ENCODE assay signal across 9 mouse cellular contexts in the genomic region with DNA sequence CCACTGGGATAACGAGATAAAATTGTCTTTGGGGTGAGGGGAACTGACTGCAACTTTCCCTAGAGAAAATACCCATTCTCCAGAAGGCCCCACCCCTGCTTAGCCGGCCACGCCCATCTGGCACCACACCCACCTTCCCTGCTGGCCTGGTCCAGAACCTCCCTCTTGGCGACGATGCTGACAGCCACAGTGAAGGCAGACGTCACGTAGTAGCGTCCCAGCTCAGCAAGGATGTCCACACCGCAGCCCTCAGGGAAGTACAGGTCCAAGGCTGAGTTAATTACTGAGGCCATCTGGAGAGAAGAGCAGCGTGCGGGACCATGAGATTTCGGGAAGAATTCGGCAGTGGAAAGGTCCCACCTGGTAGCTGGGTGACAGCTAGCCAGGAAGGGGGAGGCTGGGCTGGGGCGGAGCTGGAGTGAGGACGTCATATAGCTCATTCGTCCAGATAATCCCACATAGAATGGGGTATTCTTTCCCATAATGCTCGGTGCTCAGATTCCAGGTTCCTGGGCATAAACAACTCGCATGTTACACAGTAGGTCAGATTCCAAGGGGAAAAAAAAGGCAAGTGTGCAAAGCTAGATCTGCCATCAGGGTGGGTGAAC. TPM values are rescaled to one million over a fixed set of nuclear protein-coding genes. Genes with fewer than 3 reads are reported as not detected.
DNase-seq lines count a peak whose midpoint lies in the region; ATAC-seq lines count a peak whose summit lies in the region.
"Had no signal": no experiment of that assay in that cellular context is flagged by ENCODE, and none has a peak within 500 bp of the region (broad histone marks: within the 10 kb centered on the region; RNA-seq: fewer than 3 reads in every experiment).

No protein-coding gene starts in this region.

- H3K9me3 ChIP-seq in lung, embryonic 15.5 days, result no peaks in the 10 kb centered on the region
- H3K9me3 ChIP-seq in hindbrain, embryonic 16.5 days (ENCODE audit: control insufficient read depth, low read length), result no peaks in the 10 kb centered on the region
- H3K9me3 ChIP-seq in neural tube, embryonic 14.5 days (ENCODE audit: control insufficient read depth, low read length), result no peaks in the 10 kb centered on the region
- H3K9me3 ChIP-seq: limb, embryonic 15.5 days had no signal

- no peaks in the 10 kb centered on the region for H3K27me3 ChIP-seq in lung, embryonic 15.5 days
- H3K27me3 ChIP-seq in hindbrain, embryonic 16.5 days (replicated peaks; ENCODE audit: control insufficient read depth, insufficient read depth, low read length), result no peaks in the 10 kb centered on the region; the same call in 1 of the 2 replicates
- no peaks in the 10 kb centered on the region for H3K27me3 ChIP-seq in neural tube, embryonic 14.5 days (ENCODE audit: control insufficient read depth, insufficient read depth, low read length)
- H3K27me3 ChIP-seq: limb, embryonic 15.5 days had no signal

- no peak for ATAC-seq in CD4-positive, CD25-positive, alpha-beta regulatory T cell, adult 4 months
- no peak for ATAC-seq in lung, embryonic 15.5 days (ENCODE audit: borderline replicate concordance, extremely low read depth, low FRiP score, low TSS enrichment)
- no peak for ATAC-seq in hindbrain, embryonic 16.5 days
- ATAC-seq in neural tube, embryonic 14.5 days (ENCODE audit: low read depth), result peak; percentile 17; the same call in 1 of the 2 replicates

- no peaks in the 10 kb centered on the region for H3K36me3 ChIP-seq in lung, embryonic 15.5 days
- H3K36me3 ChIP-seq in hindbrain, embryonic 16.5 days (ENCODE audit: control insufficient read depth, insufficient read depth, low read length), result no peaks in the 10 kb centered on the region
- no peaks in the 10 kb centered on the region for H3K36me3 ChIP-seq in neural tube, embryonic 14.5 days (ENCODE audit: control insufficient read depth, insufficient read depth, low read length)
- H3K36me3 ChIP-seq: limb, embryonic 15.5 days had no signal

- H3K4me3 ChIP-seq in lung, embryonic 15.5 days, result no peak overlapping the region
- peak overlapping the region; percentile 28 for H3K4me3 ChIP-seq in hindbrain, embryonic 16.5 days (ENCODE audit: low read length)
- no peak overlapping the region for H3K4me3 ChIP-seq in neural tube, embryonic 14.5 days (ENCODE audit: low read depth, low read length)
- H3K4me3 ChIP-seq: limb, embryonic 15.5 days had no signal

- DNase-seq in CD4-positive, CD25-positive, alpha-beta regulatory T cell, adult 2 months (ENCODE audit: low read depth, low spot score), result peak; percentile 23
- DNase-seq in lung, postnatal 25 days (ENCODE audit: low spot score), result no peak
- DNase-seq in layer of hippocampus, adult 18-20 months (ENCODE audit: low spot score in 2 of 2), result no peak
- no peak for DNase-seq in left cerebral cortex, postnatal 4 days

- peak overlapping the region; percentile 7; the same call in 1 of the 2 replicates for H3K4me2 ChIP-seq in lung, embryonic 15.5 days
- peak overlapping the region; percentile 45 for H3K4me2 ChIP-seq in hindbrain, embryonic 16.5 days (ENCODE audit: low read length)
- H3K4me2 ChIP-seq in neural tube, embryonic 14.5 days (ENCODE audit: low read depth, low read length), result peak overlapping the region; percentile 6; the same call in 1 of the 2 replicates
- H3K4me2 ChIP-seq: limb, embryonic 15.5 days had no signal

- peaks cover 13% of the 10 kb centered on the region; the same call in 1 of the 2 replicates for H3K4me1 ChIP-seq in lung, embryonic 15.5 days
- peaks cover 4% of the 10 kb centered on the region for H3K4me1 ChIP-seq in hindbrain, embryonic 16.5 days (ENCODE audit: control insufficient read depth, insufficient read depth, low read depth, low read length)
- no peaks in the 10 kb centered on the region for H3K4me1 ChIP-seq in neural tube, embryonic 14.5 days (ENCODE audit: control insufficient read depth, insufficient read depth, low read length)

- no peak overlapping the region for H3K9ac ChIP-seq in lung, embryonic 15.5 days
- 0 out of 2 replicates have a peak overlapping the region, but pooled peaks have one; percentile 49 for H3K9ac ChIP-seq in hindbrain, embryonic 16.5 days (ENCODE audit: low read depth, low read length)
- no peak overlapping the region for H3K9ac ChIP-seq in neural tube, embryonic 14.5 days (replicated peaks; ENCODE audit: low read depth, low read length)
- H3K9ac ChIP-seq: limb, embryonic 15.5 days had no signal

- no peak overlapping the region for H3K27ac ChIP-seq in lung, embryonic 15.5 days
- no peak overlapping the region for H3K27ac ChIP-seq in hindbrain, embryonic 16.5 days (ENCODE audit: low read depth, low read length)
- no peak overlapping the region for H3K27ac ChIP-seq in neural tube, embryonic 14.5 days (ENCODE audit: low read depth, low read length)
- H3K27ac ChIP-seq: limb, embryonic 15.5 days had no signal

- intact Hi-C loops in left cerebral cortex, postnatal 4 days (cut with DNase I), result no loop called here

- WGBS in lung, embryonic 15.5 days, result 15% methylated on average over 18 of the region's 18 CpGs
- WGBS in hindbrain, embryonic 16.5 days, result 14% methylated on average over 18 of the region's 18 CpGs
- 20% methylated on average over 18 of the region's 18 CpGs for WGBS in neural tube, embryonic 14.5 days

RNA-seq across cellular contexts. Expression of a gene that starts 14.8 kb away (rescaled TPM):
- polyA plus RNA-seq in CD4-positive, CD25-positive, alpha-beta regulatory T cell, adult 4 months (2017; shearing (Covaris generic)), result under 1 TPM in 1 of 2 experiments, not detected in 1; 0.66 TPM
- 18.6 and 22.5 TPM in 2 replicates for polyA plus RNA-seq in lung, embryonic 15.5 days (2015; fragmentation: Nextera tagmentation; extraction: Ambion mirVana)
- polyA plus RNA-seq in hindbrain, embryonic 16.5 days (2015; fragmentation: Nextera tagmentation; extraction: Ambion mirVana), result 23.0 and 23.3 TPM in 2 replicates
- polyA plus RNA-seq in neural tube, embryonic 14.5 days (2014; fragmentation: Nextera tagmentation; extraction: Ambion mirVana), result 19.5 and 19.9 TPM in 2 replicates
- total RNA-seq in layer of hippocampus, adult 18-20 months (2021), result 10 to 100 TPM; 38.9 to 41.7 TPM
- total RNA-seq in left cerebral cortex, postnatal 4 days (2021), result 10 to 100 TPM; 17.8 to 20.0 TPM

RNA-seq across cellular contexts. Expression of a gene that starts 44.3 kb away (rescaled TPM):
- polyA plus RNA-seq in CD4-positive, CD25-positive, alpha-beta regulatory T cell, adult 4 months (2017; shearing (Covaris generic)), result 100 to 1,000 TPM in 1 of 2 experiments, 10 to 100 TPM in 1; 74.6 to 113 TPM
- polyA plus RNA-seq in lung, embryonic 15.5 days (2015; fragmentation: Nextera tagmentation; extraction: Ambion mirVana), result 182 and 187 TPM in 2 replicates
- 86.5 and 88.6 TPM in 2 replicates for polyA plus RNA-seq in hindbrain, embryonic 16.5 days (2015; fragmentation: Nextera tagmentation; extraction: Ambion mirVana)
- 57.1 and 60.0 TPM in 2 replicates for polyA plus RNA-seq in neural tube, embryonic 14.5 days (2014; fragmentation: Nextera tagmentation; extraction: Ambion mirVana)
- total RNA-seq in layer of hippocampus, adult 18-20 months (2021), result 10 to 100 TPM; 24.9 TPM
- total RNA-seq in left cerebral cortex, postnatal 4 days (2021), result 10 to 100 TPM; 33.5 to 33.8 TPM

Comparison
In these comparisons a context has a peak if more than half of its experiments do, and no peak if none do; other contexts are left out.
1. RNA of a gene that starts 14.8 kb away (polyA plus RNA-seq): 23.0 to 23.3 TPM in hindbrain, embryonic 16.5 days, 18.6 to 22.5 TPM in lung, embryonic 15.5 days and 19.5 to 19.9 TPM in neural tube, embryonic 14.5 days; 0.66 TPM in CD4-positive, CD25-positive, alpha-beta regulatory T cell, adult 4 months; every median in the first group is over 10 times any median in the second.
2. Peak in every context shown above with its lines, with median percentiles within 50 percentile points of each other: H3K4me2 ChIP-seq.